Mouse (Mus musculus): ENCODE data around the gene Arhgap5.

DNA sequence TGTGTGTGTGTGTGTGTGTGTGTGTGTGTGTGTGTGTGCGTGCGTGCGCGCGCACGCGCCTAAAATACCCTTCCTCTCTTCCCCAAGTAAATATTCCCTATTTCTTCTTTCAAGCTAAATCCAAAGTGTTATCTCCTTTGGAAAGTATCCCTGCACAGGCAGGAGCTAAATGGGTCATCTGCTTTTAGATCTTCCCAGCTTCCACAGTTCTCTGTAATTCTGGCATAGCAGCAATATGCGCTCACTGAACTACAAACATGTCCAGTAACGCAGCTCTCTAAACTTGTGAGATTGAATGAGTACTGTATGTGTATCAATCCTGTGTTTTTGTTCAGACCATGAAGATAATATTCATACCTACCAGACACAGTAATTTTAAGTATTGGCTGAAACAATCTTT lies 20.6 kb upstream of the Arhgap5 start:
- TF ChIP-seq CTCF (IDR thresholded peaks at IDR 0.05; ENCODE audit: extremely low read depth, insufficient read length, insufficient replicate concordance, low read depth, low read length): no peak
- TF ChIP-seq POLR2A (IDR thresholded peaks at IDR 0.05; ENCODE audit: low read depth, low read length): no peak

All from small intestine, adult 2 months (tissue).